Mouse (Mus musculus) embryonic fibroblast, embryonic 13.5 days (primary cell): ENCODE results near the gene Nkd2.

Experiments
- CTCF ChIP-seq: IDR thresholded peaks from 2 replicates; pipeline ENCODE4 v1.5.1; 2011; ENCODE audit warnings: mild to moderate bottlenecking, control low read depth, low read length, moderate library complexity, borderline replicate concordance; ENCODE audit not compliant: insufficient read depth
- POLR2A ChIP-seq: IDR thresholded peaks from 2 replicates; pipeline ENCODE4 v1.6.1; 2011; ENCODE audit warnings: low read depth, mild to moderate bottlenecking, control low read depth, low read length, moderate library complexity

DNA sequence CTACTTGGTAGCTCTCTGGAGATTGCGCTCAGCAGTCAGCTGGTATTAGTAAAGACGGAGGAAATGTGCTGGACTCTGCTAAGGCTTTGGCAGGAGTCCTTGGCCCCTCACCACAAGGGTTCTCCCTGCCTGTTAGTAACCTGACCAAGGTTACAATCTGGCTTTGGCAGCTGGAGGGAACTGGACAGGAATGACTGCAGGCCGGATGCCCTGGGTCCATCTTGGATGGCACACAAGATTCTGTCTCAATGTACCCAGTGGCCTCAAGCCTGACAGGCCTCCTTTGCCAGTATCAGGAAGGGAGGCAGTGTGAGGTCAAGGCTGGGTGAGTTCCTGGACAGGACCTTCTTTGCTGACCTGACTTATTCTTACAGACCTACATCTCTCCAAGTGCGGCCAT is 55.3 kb downstream of the Nkd2 start:
- TF ChIP-seq CTCF (no peak), POLR2A (no peak)
